Mouse (Mus musculus) megakaryocyte, embryonic 14.5 days (primary cell): ENCODE measurements around the gene Klf1.

ENCODE experiments used
- FLI1 ChIP-seq: IDR thresholded peaks from 2 replicates; pipeline ENCODE4 v1.6.1; 2012; ENCODE audit warnings: low read length, inconsistent platforms, mixed read lengths
- GATA1 ChIP-seq: IDR thresholded peaks from 3 replicates; pipeline ENCODE4 v1.6.1; 2012; ENCODE audit warnings: mixed read lengths, low read length, inconsistent platforms, borderline replicate concordance

- no peak for TF ChIP-seq GATA1
- no peak for TF ChIP-seq FLI1
Observed at GRCm38 (mm10) chr8:84901071-84901470, 657 bp upstream of the Klf1 start.
